Mouse (Mus musculus) urinary bladder, postnatal 10 days (tissue): Measurements from ENCODE around the gene Cyb561a3.

ENCODE experiments used
- DNase-seq: peaks from one replicate; pipeline ENCODE4 v3.0.0; 2022; ENCODE audit warnings: low spot score

The Cyb561a3 gene

GRCm38 (mm10) chr19:10591659-10592377 lies 14.8 kb downstream of the Cyb561a3 start:
- DNase-seq: no peak

DNA sequence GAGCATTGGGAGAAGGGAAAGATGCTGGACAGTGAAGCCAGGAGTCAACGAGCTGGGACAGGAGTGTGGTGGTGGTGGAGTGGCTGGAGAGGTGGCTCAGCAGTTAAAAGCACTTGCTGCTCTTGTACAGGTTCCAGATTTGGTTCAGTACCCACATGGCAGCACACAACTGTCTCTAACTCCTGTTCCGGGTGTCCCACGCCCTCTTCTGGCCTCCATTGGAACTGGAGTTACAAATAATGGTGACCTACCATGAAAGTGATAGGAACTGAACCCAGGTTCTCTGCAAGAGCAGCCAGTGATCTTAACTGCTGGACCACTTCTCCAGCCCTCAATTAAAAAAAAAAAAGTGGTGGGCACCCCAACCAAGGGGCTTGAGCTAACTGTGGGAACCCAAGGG lies 21.2 kb downstream of the Cyb561a3 start:
- no peak for DNase-seq

- DNase-seq: no peak
Measured at GRCm38 (mm10) chr19:10599648-10600047, 22.7 kb downstream of the Cyb561a3 start.

DNA sequence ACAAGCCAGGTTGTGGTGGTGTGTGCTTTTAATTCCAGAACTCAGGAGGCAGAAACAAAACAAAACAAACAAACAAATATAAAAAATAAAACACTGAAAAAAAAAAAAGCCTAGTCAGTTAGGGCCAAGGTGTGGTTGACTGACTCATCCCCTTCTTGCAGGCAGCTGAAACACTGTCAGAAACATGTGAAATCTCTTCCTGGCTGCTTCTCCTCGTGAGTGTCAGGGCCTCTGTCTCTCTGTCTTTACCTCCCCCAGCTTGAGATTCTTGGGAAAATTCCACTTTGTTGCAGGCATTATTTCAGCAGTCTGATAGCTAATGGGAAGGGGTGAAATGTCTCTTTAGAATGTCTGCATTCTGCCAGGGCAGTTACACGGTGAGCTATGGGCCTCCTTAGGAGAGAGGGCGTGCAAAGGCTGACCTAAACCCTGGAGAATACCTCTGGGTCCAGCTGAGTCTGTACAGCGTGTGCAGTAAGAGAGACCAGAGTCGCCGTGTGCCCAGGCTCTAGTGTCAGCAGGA lies 25.3 kb downstream of the Cyb561a3 start:
- no peak for DNase-seq

- peak; percentile 46 for DNase-seq
Measured at GRCm38 (mm10) chr19:10602787-10603186, 25.8 kb downstream of the Cyb561a3 start.

- DNase-seq: no peak
Measured at GRCm38 (mm10) chr19:10603660-10604523, 26.9 kb downstream of the Cyb561a3 start.

- DNase-seq: no peak
Measured at GRCm38 (mm10) chr19:10604534-10604933, 27.6 kb downstream of the Cyb561a3 start.

- DNase-seq: peak; percentile 95
Measured at GRCm38 (mm10) chr19:10605293-10605900, 28.4 kb downstream of the Cyb561a3 start, which contains the start of the genes Ddb1 and Tkfc. Gene Ddb1 (plus strand): TSS chr19:10605327. Gene Tkfc (minus strand): TSS chr19:10605654.

DNA sequence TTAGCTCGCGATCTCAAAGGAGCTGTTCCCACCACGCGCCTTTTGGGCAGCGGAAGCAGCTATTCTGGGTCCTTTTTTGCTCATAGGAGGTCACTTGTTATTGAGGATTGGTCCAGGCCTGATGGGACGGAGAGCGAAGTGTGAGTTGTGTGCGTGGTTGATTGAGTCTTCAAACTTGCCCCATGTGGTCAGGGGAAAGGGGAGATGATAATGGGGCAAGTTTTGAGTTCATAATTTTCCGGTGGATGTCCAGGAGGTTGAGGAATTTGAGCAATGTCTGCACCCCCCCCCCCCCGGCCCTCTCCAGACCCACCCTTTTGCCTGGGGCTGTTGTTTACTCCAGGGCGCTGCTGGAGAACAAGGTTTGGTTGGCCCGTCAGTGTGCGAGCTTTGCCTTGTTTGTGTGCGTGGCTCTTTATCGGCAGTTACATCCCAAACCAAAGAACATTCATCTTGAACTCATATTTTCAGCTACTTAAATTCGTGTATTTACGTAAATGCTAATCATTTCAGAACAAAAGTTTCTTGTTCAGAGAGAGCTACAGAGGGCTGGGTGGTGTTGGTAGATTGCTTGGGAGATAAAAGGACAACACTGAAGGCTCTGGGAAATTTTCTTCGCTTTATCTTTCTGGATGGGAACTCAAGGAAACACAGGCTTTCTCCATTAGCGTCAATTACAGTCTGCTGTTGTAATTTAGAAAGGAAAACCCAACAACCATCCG lies 29.1 kb downstream of the Cyb561a3 start:
- DNase-seq: no peak

- no peak for DNase-seq
Measured at GRCm38 (mm10) chr19:10608573-10609240, 31.7 kb downstream of the Cyb561a3 start.

GRCm38 (mm10) chr19:10634106-10634871 lies 57.3 kb downstream of the Cyb561a3 start, which contains the start of gene Vwce:
Gene Vwce (plus strand): TSS chr19:10634213.
- DNase-seq: no peak

- DNase-seq: no peak
Measured at GRCm38 (mm10) chr19:10634872-10635318, 57.9 kb downstream of the Cyb561a3 start.

GRCm38 (mm10) chr19:10637840-10638239 lies 60.9 kb downstream of the Cyb561a3 start:
- no peak for DNase-seq

DNA sequence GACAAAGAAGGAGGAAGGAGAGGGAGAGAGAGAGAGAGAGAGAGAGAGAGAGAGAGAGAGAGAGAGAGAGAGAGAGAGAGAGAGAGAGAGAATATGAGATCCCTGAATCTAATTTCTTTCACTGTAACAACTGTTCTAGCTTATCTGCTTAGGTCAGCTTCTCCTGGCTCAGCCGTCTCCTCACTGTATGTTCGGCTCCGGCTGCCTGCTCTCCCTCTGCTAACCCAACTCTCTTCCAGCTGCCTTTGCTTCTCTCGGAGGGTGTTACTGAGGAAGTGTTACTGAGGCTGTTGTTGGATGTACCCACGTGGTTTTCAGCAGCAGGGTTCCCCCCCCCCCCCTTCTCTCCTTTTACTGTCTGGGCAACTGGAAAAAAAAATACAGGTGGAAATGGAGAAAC lies 63.1 kb downstream of the Cyb561a3 start:
- DNase-seq: no peak

GRCm38 (mm10) chr19:10640589-10641378 lies 63.8 kb downstream of the Cyb561a3 start:
- no peak for DNase-seq
